Mouse (Mus musculus) bone marrow, adult 2 months (tissue): ENCODE data around the gene Cacng2.

Experiments
- CTCF ChIP-seq: fragments of 200-500 bp; IDR thresholded peaks from 2 replicates; pipeline ENCODE4 v1.5.1; 2011; ENCODE audit warnings: low read length, control low read depth; ENCODE audit not compliant: control insufficient read depth, insufficient read depth
- POLR2A ChIP-seq: fragments of 200-500 bp; IDR thresholded peaks from 2 replicates; pipeline ENCODE4 v1.6.1; 2011; ENCODE audit warnings: low read depth, mild to moderate bottlenecking, control low read depth, low read length, borderline replicate concordance; ENCODE audit not compliant: control insufficient read depth

DNA sequence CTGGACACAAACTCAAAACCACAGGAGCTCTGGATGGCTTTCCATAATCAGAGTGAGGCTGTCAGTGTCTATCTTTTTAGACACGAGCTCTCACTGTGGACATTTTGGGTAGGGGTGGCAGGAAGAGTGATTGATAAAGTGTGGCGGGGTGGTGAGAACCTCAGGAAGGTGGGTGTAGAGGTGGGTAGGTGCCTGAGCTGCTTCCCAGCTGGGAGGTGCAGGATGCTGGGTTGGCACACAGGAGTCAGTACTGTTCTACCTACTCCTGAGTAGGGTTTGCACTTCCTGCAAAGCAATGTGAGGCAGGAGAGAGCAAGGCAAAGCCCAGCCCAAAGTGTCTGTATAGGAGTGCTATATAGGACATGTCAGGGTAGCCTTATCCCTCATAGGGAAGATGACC, 69.9 kb downstream of the Cacng2 start:
- no peak for TF ChIP-seq CTCF
- no peak for TF ChIP-seq POLR2A
